Mouse (Mus musculus) kidney, postnatal 0 days (tissue): Measurements from ENCODE around the gene Krt1. TPM values are rescaled to one million over a fixed set of nuclear protein-coding genes. Genes with fewer than 3 reads are reported as not detected.

Source experiments
- ATAC-seq: fragments of 200-750 bp; cut with Nextera tagmentation; replicated peaks from 2 replicates; pipeline ENCODE4 v1.8.0; 2017; ENCODE audit warnings: low read depth, moderate number of reproducible peaks, moderate TSS enrichment, moderate library complexity; ENCODE audit not compliant: low FRiP score
- DNase-seq: peaks from one replicate; pipeline ENCODE4 v3.0.0-alpha.2; 2016; ENCODE audit warnings: low spot score
- H3K27ac ChIP-seq: fragments of 300-500 bp; sonication (generic); 2 replicates; pipeline ENCODE4 v1.5.1; 2014; ENCODE audit warnings: mild to moderate bottlenecking
- H3K27me3 ChIP-seq: fragments of 300-500 bp; sonication (generic); 2 replicates; pipeline ENCODE4 v1.6.1; 2014; ENCODE audit warnings: low read length, mixed read lengths; ENCODE audit not compliant: insufficient read depth
- H3K36me3 ChIP-seq: fragments of 300-500 bp; sonication (generic); 2 replicates; pipeline ENCODE4 v1.6.1; 2014; ENCODE audit warnings: low read length, mixed read lengths; ENCODE audit not compliant: insufficient read depth
- H3K4me1 ChIP-seq: fragments of 300-500 bp; sonication (generic); replicated peaks from 2 replicates; pipeline ENCODE4 v1.6.1; 2014; ENCODE audit warnings: antibody characterized with exemption, low read length, mixed read lengths; ENCODE audit not compliant: insufficient read depth
- H3K4me2 ChIP-seq: fragments of 300-500 bp; sonication (generic); 2 replicates; pipeline ENCODE4 v1.6.1; 2014; ENCODE audit warnings: mild to moderate bottlenecking, low read length, moderate library complexity, mixed read lengths
- H3K4me3 ChIP-seq: fragments of 300-500 bp; sonication (generic); replicated peaks from 2 replicates; pipeline ENCODE4 v1.5.1; 2014; ENCODE audit warnings: low read depth, low read length
- H3K9ac ChIP-seq: fragments of 300-500 bp; sonication (generic); 2 replicates; pipeline ENCODE4 v1.6.1; 2014; ENCODE audit warnings: low read depth, low read length
- H3K9me3 ChIP-seq: fragments of 300-500 bp; sonication (generic); replicated peaks from 2 replicates; pipeline ENCODE4 v1.6.1; 2016; ENCODE audit warnings: low read length, inconsistent platforms, mixed read lengths
- CTCF ChIP-seq: IDR thresholded peaks from 2 replicates; pipeline ENCODE4 v1.5.1; 2016; ENCODE audit warnings: antibody characterized with exemption, low read depth, mild to moderate bottlenecking, moderate library complexity
- WGBS: fragments of 180-500 bp; shearing (Covaris S2); extraction: QIAGEN DNeasy Blood & Tissue Kit; methylation state at CpG from one replicate; pipeline ENCODE4 v1.1.7; 2014; 5-methylcytosine and 5-hydroxymethylcytosine counted together
- microRNA-seq: library from miRNA; unstranded; fragments of <30 nt; microRNA quantifications from one replicate; pipeline ENCODE4, GENCODE M21; 2016
- polyA plus RNA-seq: library from polyadenylated mRNA; unstranded; fragments of >200 nt; fragmentation: Nextera tagmentation; extraction: Ambion mirVana; gene quantifications from 2 replicates; pipeline ENCODE4 v1.2.1, GENCODE M21; 2015

Krt1 gene
- polyA plus RNA-seq, 1 experiment from 2014 or later: 1.1 TPM

DNA sequence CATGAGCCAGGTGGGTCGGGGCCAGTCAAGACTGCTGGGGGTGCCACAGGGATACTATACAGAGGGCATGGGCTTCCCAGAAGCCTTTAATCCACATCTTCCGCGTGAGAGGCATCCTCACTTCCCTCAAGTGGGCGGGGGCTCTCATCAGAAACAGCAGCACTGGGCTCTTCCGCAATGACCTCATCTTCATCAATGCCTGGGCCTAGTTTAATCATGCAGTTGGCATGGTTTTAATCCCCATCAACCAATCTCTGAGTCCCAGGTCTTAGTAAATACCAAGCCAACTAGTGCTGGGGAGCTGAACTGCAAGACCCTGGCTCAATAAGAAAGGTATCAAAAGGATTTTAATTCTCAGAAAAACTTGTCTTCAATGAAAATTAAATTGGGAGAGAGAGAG lies 21.2 kb downstream of the Krt1 start:
- H3K9me3 ChIP-seq: no peaks in the 10 kb centered on the region
- WGBS: 66% methylated on average over 5 of the region's 5 CpGs
- H3K27me3 ChIP-seq: no peaks in the 10 kb centered on the region
- no peaks in the 10 kb centered on the region for H3K36me3 ChIP-seq
- no peaks in the 10 kb centered on the region for H3K4me1 ChIP-seq
- H3K4me3 ChIP-seq: no peak overlapping the region
- H3K27ac ChIP-seq: no peak overlapping the region
- TF ChIP-seq CTCF: no peak
- no peak for DNase-seq
- no peak overlapping the region for H3K4me2 ChIP-seq
- no peak for ATAC-seq
- no peak overlapping the region for H3K9ac ChIP-seq

DNA sequence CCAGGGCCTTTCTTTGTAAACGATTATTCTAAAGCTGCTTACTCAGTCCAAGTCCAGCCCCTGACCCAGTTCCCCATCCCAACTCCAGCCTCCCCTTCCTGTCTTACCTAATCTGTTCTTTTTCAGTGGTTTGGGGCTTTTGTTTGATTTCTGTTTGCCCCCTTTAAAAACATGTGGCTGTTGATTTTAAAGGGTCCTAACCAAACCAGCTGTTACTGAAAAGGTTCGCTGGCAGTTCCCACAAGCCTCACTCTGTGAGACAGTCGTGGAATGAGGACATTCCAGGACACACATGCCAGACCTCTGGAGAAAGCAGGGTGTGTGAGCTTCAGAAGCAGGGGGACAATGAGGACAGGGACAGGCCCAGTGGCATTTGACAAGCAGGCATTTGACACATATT lies 28.8 kb downstream of the Krt1 start:
- ATAC-seq (no peak), DNase-seq (no peak)
- WGBS: 25% methylated on average over 3 of the region's 3 CpGs
- H3K4me1 ChIP-seq: no peaks in the 10 kb centered on the region; the same call in 1 of the 2 replicates
- H3K36me3 ChIP-seq: no peaks in the 10 kb centered on the region
- H3K27me3 ChIP-seq: no peaks in the 10 kb centered on the region
- H3K4me3 ChIP-seq: no peak overlapping the region
- H3K9me3 ChIP-seq: no peaks in the 10 kb centered on the region
- no peak overlapping the region for H3K4me2 ChIP-seq
- no peak overlapping the region for H3K9ac ChIP-seq
- TF ChIP-seq CTCF: no peak
- no peak overlapping the region for H3K27ac ChIP-seq

DNA sequence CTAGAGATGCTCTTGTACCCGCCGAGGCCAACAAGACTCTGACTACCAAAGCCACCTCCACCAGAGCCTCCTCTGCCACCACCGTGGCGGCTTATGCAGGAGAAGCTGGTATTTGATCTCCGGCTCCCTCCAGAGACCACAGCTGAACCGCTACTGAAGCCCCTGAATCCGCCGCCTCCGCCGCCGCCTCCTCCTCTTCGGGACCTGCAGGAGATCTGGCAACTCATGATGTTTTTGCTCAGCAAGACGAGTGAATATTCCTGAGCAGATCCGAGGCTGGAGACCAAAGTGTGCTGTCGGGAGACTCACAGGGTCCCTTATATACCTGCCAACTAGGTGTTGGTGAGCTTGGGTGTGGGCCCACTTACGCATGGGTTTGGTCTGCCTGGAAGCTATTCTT lies 32.7 kb downstream of the Krt1 start, which contains the start of gene Krt2:
Gene Krt2 (minus strand): TSS at position 295 of the 400 bp plus-strand sequence.
- Histone ChIP-seq H3K27ac (no peak within 1 kb of the TSS), H3K9ac (no peak within 1 kb of the TSS), H3K4me2 (no peak within 1 kb of the TSS), H3K27me3 (no peaks in the 10 kb centered on the region), H3K9me3 (no peaks in the 10 kb centered on the region), H3K36me3 (no peaks in the 10 kb centered on the region), H3K4me1 (no peaks in the 10 kb centered on the region), H3K4me3 (no peak within 1 kb of the TSS)
- TF ChIP-seq CTCF: no peak
- no peak for DNase-seq
- ATAC-seq: no peak
- WGBS: 77% methylated on average over 16 of the region's 16 CpGs

- ATAC-seq (no peak), DNase-seq (no peak)
- no peak overlapping the region for H3K27ac ChIP-seq
- H3K36me3 ChIP-seq: no peaks in the 10 kb centered on the region
- no peak overlapping the region for H3K4me2 ChIP-seq
- H3K4me1 ChIP-seq: no peaks in the 10 kb centered on the region
- H3K27me3 ChIP-seq: no peaks in the 10 kb centered on the region
- no peak overlapping the region for H3K9ac ChIP-seq
- TF ChIP-seq CTCF: no peak
- 78% methylated on average over 11 of the region's 11 CpGs for WGBS
- no peak overlapping the region for H3K4me3 ChIP-seq
- H3K9me3 ChIP-seq: no peaks in the 10 kb centered on the region
These were observed 47.4 kb downstream of the Krt1 start for GRCm38 (mm10) chr15:101803052-101803822.

DNA sequence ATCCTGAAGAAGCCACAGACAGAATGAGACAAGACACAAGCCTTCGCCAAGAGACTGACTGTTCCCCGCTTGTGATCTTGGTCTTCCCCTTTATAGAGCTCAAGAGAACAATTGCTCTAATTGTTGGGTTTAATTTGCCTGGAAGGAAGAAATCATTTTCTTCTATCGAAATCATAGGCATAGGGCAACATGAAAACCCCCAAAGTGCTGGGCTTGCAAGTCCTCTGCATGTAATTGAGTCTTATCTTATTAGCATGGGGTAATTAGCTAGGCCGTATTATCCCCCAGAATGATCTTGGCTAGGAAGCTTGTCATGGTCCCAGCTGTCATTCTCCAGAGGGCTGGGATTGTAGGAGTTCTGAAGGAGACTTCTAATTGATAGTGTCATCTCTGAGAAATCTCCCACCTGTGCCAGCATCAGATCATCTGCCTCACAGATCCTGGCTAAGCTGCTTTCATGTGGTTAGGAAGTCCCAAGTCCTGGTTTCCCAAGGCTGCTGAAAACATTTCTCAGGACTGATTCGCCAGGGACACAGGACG lies 48.2 kb downstream of the Krt1 start, which contains the start of gene Krt73:
Gene Krt73 (minus strand): TSS at position 51 of the 540 bp plus-strand sequence.
- H3K4me2 ChIP-seq: no peak within 1 kb of the TSS
- no peak for TF ChIP-seq CTCF
- no peak within 1 kb of the TSS for H3K4me3 ChIP-seq
- H3K36me3 ChIP-seq: no peaks in the 10 kb centered on the region
- H3K9ac ChIP-seq: no peak within 1 kb of the TSS
- no peaks in the 10 kb centered on the region for H3K4me1 ChIP-seq
- no peak within 1 kb of the TSS for H3K27ac ChIP-seq
- H3K27me3 ChIP-seq: no peaks in the 10 kb centered on the region
- no peak for ATAC-seq
- DNase-seq: no peak
- H3K9me3 ChIP-seq: no peaks in the 10 kb centered on the region
- 82% methylated on average over 6 of the region's 6 CpGs for WGBS

Small RNAs within 50 kb of the gene (microRNA-seq; reads per million reads assigned to microRNA genes)
- gene Gm44356: not detected

Other genes with a start within 250 kb of the Krt1 start
- gene Gm5414, start 222.6 kb downstream of the Krt1 start, polyA plus RNA-seq: not detected in 2 replicates
- gene Gm5478, start 203.4 kb downstream of the Krt1 start, polyA plus RNA-seq: not detected in 2 replicates
- gene Krt6b, start 170.5 kb downstream of the Krt1 start, polyA plus RNA-seq: not detected in 2 replicates
- gene Krt6a, start 156.5 kb downstream of the Krt1 start, polyA plus RNA-seq: not detected in 2 replicates
- 0.77 and 3.0 TPM in 2 replicates for gene Krt5, start 137.9 kb downstream of the Krt1 start, polyA plus RNA-seq
- gene Krt71, start 107.7 kb downstream of the Krt1 start, polyA plus RNA-seq: not detected in 2 replicates
- gene Krt72, start 64.3 kb downstream of the Krt1 start, polyA plus RNA-seq: not detected in 2 replicates
- not detected in 2 replicates for gene Krt73, start 48.4 kb downstream of the Krt1 start, polyA plus RNA-seq
- gene Krt2, start 32.6 kb downstream of the Krt1 start, polyA plus RNA-seq: not detected in 2 replicates
- gene Krt77, start 18.9 kb upstream of the Krt1 start, polyA plus RNA-seq: not detected in 2 replicates
- gene Krt76, start 42.1 kb upstream of the Krt1 start, polyA plus RNA-seq: not detected in 2 replicates
- 0.46 and 0.93 TPM in 2 replicates for gene Krt4, start 73.9 kb upstream of the Krt1 start, polyA plus RNA-seq
- gene Krt79, start 89.5 kb upstream of the Krt1 start, polyA plus RNA-seq: 0.08 and 0.29 TPM in 2 replicates
- gene Krt78, start 103.5 kb upstream of the Krt1 start, polyA plus RNA-seq: 0.07 TPM in 1 of 2 replicates, not detected in the other
- gene Krt8, start 153.7 kb upstream of the Krt1 start, polyA plus RNA-seq: 305 and 333 TPM in 2 replicates
- gene Krt18, start 177.4 kb upstream of the Krt1 start, polyA plus RNA-seq: 252 and 256 TPM in 2 replicates
- gene Eif4b, start 223.0 kb upstream of the Krt1 start, polyA plus RNA-seq: 96.1 and 102 TPM in 2 replicates
- gene Tns2, start 249.6 kb upstream of the Krt1 start, polyA plus RNA-seq: 34.4 and 35.8 TPM in 2 replicates